Mouse (Mus musculus) layer of hippocampus, adult 18-20 months (tissue): ENCODE data around the gene Ndufs1. TPM values are rescaled to one million over a fixed set of nuclear protein-coding genes. Genes with fewer than 3 reads are reported as not detected.
"Not testable (repeated sequence)": the region's sequence is repeated elsewhere in the genome, so short reads cannot be mapped to it uniquely, and the experiment has no call there.

Experiments used
- DNase-seq, 2 experiments: peaks; one replicate each; pipeline ENCODE4 v3.0.0; 2022; ENCODE audit warnings: low spot score in 2 of 2
- total RNA-seq, 2 experiments: library from RNA; stranded (reverse); gene quantifications; 2 replicates each; pipeline ENCODE4 v1.2.3; 2021

The Ndufs1 gene
- total RNA-seq, 2 experiments from 2014 or later: 149 to 154 TPM

DNA sequence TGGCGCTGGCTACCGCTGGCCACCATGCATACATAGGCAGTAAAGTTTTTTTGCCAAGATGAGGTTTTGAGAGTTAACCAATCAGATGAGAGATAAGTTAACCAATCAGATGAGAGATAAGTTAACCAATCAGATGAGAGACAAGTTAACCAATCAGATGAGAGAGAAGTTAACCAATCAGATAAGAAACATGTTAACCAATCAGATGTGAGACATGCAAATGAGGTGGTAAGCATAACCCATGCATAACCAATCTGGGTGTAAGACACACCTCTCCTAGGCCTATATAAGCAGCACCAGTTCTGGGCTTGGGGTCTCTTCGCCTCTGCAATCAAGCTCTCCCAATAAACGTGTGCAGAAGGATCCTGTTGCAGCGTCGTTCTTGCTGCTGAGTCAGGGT is 8.8 kb upstream of the Ndufs1 start:
- not testable (repeated sequence) for DNase-seq

DNA sequence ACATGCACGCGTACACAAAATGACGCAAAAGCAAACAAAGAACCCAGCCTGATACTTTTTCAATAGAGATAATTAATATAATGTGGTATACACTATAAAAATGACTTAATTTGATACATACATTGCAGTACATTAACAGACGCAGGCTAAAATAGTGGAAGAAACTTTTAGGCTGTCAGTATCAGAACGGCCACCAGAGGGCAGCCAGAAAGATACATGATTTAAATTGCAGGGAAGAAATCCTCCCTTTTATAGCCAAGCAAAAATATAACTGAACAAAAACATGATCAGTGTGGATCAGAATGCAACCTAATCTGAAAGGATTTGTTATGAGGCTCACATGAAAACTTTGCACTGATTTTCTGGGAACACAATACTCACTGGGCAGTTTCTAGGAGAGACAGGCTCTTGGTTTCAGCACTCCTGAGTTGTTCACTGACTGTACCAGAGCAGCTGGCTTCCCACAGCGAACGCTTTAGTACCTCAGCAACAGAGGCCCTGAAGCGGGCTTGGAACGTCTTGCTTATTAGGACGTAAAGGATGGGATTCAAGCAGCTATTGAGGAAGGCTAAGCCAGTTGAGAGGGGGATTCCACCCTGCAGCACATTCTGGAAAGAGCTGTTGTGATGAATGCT is 6.1 kb upstream of the Ndufs1 start:
- DNase-seq: peak in 1 of 2 experiments; percentile 87

DNA sequence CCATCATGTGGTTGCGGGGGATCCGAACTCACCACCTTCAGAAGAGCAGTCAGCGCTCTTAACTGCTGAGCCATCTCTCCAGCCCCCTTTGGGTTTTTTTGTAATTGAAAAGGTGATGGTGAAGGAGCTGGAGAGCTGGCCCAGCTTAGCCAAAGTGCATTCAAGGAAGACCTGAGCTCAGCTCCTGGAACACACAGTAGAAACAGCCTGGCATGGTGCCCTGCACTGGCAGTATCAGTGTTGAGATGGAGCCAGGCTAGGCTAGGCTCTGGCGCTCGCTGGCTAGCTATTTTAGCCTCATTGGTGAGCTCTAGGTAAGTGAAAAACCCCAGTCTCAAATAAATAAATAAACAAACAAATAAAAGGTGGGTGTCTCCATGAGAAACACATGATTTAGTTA is 5.6 kb upstream of the Ndufs1 start:
- peak in 1 of 2 experiments; percentile 56 for DNase-seq

DNA sequence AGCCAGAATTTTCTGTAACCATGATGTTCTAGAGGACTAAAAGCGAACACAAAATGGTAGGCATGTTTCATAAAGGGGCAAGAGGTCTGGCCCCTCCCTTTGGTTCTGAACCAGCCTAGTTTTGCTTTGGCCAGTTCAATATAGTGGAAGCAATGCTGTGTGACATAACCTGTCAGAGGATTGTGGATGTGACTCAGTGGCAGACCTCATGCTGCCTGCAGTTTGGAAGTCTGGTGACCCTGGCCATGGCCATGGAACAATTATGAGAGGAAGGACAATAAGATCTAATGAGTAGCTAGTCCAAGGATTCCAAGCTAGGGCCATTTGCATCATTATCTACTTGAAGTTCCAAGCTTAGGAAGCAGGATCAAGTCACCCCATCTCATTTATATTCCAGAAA is 4.8 kb upstream of the Ndufs1 start:
- DNase-seq: no peak

DNA sequence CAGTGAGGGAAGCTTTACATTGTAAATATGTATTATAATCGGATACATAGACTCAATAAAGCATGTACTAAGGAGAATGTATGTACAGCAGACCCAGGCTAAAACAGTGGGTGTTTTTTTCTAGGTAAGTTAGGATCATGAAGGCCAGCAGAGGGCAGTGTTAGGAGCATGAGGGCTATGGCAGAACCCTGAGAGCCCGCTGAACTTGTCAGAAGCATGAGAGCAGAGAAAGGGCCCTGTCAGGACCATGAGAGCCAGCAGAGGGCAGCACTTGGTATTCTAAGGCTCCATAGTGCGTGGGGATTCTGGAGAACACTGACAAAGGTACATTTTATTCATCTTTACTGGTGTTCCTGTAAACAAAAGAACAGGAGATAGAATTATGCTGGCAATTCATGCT is 4.4 kb upstream of the Ndufs1 start:
- DNase-seq: peak; percentile 79 to 97

DNA sequence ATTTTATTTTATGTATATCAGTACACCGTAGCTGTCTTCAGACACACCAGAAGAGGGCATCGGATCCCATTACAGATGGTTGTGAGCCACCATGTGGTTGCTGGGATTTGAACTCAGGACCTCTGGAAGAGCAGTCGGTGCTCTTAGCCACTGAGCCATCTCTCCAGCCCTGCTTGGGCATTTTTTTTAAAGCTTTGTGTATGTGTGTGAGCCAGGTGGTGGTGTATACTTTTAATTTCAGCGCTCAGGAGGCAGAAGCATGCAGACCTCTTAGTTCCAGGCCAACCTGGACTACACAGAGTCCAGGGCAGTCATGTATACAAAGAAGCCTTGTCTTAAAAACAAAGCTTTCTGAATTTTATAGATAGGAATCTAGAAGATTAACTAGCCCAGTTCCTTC is 3.9 kb upstream of the Ndufs1 start:
- not testable (repeated sequence) for DNase-seq

DNA sequence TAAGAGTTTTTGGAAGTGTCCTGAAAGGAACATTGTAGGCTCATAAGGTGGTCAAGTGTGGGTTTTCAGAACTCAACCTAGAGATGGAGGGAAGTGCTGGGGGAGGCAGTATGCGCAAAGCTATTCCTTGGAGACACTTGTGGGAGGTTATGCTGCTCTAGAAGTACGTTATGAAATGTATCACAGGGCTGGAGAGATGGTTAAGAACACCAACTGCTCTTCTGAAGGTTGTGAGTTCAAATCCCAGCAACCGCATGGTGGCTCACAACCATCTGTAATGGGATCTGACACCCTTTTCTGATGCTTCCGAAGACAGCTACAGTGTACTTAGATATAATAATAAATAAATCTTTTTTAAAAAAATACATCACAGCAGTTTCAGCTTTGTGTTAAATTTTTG is 3.5 kb upstream of the Ndufs1 start:
- no peak for DNase-seq

DNA sequence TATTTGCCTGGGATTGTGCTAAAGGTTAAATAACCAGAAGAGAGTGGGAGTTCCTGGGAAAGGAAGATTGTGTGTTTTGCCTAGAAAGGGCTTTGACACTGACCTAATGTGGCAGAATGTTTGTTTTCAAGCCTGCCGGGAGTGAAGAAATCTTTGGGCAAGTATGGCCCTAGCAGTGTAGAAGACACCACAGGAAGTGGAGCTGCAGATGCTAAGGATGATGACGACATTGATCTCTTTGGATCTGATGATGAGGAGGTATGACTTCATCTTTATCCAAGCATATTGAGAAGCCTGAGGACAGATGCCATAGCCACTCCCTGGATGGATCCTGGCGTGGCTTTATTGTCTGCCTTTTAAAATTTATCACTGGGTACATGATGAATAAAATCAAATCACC is 1.7 kb upstream of the Ndufs1 start:
- no peak for DNase-seq

DNA sequence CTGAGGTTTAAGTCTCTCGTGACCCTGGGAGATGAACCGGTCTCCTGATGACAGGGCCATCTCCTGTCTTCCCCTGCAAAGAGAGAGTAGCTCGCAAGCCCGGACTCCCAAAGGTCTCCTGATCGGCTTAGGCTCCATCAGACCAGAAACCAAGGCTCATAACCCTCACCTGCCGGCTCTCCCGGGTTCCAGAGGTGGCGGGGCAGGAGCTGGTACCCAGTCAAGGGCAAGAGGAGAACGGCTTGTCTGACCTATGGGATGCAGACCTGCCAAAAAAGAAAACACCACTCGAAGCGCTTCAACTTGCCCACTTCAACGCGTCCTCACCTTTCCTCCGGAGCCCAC is 402 bp downstream of the Ndufs1 start:
- no peak for DNase-seq

DNA sequence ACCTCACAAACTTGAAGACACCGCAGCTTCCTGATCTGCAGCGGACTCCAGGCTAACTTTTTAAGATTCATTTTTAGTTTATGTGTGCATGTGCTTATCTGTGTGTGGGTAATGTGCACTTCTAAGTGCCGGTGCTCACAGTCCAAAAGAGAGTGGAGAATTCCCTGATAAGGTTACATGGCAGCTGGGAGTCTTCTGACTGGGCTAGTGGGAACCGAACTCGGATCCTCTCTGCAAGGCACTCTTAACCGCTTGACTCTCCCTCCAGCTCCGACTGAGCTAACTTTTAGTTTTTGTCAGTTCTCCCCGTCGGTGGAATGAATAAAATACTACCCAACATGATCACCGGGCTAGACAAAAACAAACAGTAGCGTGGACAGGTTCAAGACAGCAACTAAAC is 780 bp downstream of the Ndufs1 start:
- DNase-seq: no peak

DNA sequence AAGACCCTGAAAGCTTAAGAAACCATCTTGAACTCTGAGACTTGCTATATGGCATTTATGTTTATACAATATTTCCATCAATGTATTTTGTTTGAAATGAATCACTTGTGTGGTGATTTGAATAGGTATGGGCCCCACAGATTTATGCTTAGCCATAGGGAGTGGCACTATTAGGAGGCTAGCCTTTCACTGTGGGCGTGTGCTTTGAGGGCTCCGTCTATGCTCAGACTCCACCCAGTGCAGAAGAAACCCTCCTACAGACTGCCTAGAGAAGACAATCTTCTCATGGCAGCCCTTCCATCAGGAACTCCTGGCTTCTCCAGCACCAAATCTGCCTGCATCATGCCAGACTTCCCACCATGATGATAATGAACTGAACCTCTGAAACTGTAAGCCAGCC is 8.0 kb downstream of the Ndufs1 start:
- no peak for DNase-seq

DNA sequence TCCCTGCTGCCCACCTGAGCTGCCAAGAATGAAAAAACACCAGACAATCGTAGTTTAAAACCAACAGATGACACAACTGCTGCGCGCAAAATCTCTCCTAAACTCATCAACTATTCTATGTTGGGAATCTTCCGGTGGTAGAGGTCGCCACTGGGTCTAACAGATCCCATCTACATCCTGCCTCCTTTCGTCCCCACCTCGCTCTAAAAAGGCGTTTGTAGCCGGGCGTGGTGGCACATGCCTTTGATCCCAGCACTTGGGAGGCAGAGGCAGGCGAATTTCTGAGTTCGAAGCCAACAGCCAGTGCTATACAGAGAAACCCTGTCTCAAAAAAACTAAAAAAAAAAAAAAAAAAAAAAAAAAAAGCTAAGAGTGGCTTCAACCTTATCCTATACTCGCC is 36.4 kb downstream of the Ndufs1 start:
- DNase-seq: no peak

DNA sequence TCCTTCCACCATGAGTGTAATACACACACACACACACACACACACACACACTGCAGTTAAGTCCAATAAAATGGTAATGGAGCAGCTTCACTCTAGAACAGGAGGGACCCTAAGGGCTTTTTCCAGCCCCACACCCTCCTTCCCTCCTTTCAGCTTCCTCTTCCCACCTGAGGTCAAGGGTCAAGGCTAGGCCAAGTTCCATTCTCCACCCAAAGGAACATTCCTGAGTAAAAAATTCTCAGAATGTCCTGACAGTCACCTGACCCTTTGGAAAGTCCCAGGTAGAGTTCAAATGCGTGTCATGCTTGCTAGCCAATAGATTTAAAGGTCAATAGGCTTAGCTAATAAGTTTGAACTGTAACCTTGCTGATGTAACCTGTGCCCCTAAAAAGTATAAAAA is 38.0 kb downstream of the Ndufs1 start:
- DNase-seq: not testable (repeated sequence)

DNA sequence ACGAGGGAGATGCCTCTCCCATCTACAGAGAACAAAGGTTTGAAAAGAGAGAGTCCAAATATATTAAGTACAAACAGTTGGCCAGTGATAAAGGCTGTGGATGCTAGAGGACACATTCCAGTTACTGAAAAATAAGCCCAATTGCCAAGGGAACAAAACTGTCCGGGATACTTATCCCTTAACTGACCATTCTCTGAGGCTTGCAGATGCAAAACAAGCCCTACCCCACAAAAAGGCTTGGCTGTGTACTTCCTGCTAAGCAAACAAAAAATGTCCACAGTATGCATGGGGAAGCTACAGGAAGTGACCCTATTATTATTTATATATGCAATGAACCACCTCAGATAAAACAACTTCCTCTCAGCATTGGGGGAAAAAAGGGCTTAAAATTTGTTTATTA is 38.7 kb downstream of the Ndufs1 start:
- DNase-seq: no peak

DNA sequence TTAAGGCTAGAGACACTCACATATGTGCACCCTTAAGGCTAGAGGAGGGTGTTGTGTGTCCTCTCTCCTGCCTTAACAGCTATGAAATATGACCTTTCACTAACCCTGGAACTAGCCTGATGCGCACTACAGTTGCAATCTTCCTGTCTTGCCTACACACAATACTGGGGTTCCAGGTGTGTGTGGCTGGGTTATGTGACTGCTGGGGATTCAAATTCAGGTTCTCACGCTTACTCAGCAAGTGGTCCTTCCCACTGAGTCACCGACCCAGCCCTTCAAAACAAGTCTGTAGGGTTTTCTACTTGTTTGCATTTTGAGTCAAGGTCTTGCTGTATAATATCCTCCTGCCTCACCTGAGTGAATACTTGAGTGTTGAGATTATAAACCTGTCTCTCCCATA is 42.1 kb downstream of the Ndufs1 start:
- DNase-seq: no peak

DNA sequence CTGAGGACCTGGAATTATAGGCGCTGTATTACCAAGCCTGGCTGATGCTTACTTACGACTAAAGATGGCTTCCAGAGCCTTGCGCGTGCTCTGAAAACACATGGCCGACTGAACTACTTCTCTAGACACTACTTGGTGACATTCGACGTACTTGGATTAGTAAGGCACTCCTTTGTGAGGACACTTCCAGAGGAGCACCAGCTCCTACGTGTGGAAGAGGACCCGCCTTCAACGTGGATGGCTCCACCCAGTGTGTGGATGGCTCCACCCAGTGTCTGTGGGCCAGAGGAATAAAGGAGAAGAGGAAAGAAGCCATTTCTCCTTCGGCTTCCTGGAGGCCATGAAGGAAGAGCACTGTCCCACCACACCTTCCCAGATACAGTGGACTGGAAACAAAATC is 44.9 kb downstream of the Ndufs1 start:
- DNase-seq: no peak

DNA sequence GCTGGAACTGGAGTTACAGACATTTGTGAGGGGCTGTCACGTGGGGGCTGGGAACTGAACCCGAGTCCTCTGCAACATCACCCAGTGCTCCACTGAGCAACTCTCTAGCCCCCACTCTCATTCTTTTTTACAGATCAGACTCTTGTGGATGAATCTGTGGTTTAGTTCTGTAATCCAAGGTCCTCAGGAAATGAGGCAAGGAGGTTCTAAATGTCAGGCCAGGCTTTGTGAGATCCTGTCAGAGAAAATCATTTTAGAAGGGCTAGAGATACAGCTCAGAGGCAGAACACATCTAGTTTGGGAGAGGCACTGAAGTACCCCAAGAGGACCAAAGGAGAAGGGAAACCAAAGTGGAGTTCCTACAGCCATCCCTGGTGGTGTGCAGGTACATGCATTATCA is 45.8 kb downstream of the Ndufs1 start:
- DNase-seq: no peak

DNA sequence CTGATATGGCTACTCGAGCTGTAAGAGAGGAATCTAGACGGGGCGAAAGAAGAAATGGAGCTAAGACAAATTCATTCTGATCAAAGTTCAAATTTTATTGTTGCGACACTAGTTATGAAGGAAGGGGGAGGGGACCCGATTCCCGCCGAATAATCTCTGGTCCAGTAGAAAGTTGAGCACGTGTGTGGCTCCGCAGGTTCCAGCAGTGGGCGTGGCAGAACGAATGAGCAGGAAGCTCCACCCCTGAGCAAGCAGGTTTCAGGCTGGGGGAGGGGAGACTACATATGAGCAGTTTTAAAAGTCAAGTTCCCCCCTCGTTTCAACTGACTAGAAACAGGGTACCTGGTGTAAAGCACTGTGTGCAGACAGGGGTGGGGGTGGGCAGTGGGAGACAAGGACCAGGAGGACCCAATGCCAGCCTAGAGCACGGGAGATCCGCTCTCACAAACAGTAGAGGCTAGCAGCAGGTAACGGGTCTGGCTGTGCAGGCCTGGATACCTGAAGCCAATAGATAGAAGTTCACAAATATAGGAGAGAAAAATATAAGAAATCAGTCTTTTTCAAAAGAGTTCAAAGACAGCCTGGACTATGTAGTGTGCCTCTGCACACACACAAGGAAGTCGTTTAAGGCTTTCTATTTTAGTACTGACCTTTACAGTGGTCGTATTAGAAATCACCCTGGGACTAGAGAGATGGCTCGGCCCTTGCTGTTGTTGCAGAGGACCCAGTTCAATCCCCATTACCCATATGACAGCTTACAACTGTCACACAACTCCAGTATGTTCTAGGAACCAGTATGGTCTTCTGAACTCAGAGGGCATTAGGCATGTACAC is 46.6 kb downstream of the Ndufs1 start:
- DNase-seq: no peak

DNA sequence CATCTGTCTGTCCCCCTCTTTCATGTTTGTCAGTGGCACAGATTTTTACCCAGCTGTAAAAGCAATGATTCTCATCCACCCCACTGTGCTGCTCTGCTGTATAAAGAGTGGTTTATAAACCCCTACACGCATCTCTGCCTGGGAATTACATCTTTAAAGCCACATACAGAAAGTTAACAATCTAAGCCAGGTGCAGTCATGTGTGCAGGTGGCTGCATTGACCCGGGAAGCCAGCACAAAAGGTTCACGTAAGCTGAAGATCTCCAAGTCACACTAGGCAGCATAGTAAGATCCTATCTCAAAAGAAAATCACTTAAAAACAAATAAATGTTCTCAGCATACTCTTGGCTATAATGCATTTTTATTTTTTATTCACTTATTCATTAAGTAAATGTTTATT is 47.4 kb downstream of the Ndufs1 start:
- DNase-seq: no peak

DNA sequence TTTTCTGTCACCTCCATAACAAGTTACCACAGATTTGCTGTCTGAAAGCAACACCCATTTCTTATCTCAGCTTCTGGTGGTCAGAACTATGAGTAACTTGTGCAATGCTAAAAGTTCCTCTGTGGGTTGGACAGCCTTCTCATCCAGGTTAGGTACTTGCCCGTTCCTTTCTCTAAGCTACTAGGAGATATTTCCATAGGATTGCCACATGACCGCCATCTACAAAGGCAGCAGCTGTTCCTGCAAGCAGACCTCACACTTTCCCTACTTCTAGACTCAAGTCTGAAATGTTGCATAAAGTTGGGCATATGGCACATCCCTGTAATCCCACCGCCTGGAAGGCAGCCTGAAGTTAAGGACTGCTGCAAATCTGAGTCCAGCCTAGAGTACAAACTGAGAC is 50.4 kb downstream of the Ndufs1 start:
- no peak for DNase-seq

DNA sequence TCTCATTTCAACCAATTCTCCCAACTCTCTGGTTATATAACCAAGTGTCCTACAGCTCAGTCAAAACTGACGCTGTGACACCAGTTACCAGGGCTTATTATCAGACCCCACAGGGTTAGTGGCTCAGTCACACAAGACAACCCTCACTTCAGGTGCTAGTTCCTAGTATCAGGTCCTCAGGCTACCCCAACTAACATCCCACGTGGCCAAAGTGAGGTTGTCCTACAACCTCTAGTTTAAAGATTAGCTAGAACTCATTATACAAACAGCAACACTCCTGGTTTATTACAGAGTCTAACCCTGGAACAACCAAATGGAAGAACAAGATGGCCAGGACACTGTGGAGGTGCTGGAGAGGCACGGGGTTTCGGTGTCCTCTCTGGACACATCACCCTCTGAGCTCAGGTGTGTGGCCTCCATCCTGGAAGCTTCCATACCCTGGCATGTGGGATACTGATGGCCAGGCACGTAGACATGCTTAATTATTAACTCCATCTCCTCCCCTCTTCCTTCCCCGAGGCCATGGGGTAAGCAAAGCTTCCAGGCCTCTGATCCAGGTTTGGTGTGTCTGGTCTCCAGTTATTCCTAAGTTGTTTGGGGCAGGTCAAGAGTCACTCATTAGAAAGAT is 52.7 kb downstream of the Ndufs1 start:
- no peak for DNase-seq

DNA sequence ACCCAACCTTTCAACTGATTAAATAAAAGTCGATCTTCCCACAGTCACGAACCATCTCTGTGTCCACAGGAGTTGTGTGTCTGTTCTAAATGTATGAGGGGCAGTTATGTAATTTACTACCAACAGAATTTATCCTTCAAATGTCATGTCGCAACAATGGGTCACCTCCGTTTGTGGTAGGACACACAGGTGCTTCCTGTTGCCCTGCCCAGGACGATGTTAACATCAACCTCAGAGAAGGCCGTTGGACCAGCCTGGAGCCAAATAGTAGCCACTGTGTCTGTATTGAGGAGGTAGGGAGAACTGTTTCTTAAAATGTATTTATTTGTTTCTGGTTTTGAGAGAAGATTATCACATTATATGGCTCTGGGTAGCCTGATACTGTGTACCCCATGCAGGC is 54.6 kb downstream of the Ndufs1 start:
- DNase-seq: no peak

DNA sequence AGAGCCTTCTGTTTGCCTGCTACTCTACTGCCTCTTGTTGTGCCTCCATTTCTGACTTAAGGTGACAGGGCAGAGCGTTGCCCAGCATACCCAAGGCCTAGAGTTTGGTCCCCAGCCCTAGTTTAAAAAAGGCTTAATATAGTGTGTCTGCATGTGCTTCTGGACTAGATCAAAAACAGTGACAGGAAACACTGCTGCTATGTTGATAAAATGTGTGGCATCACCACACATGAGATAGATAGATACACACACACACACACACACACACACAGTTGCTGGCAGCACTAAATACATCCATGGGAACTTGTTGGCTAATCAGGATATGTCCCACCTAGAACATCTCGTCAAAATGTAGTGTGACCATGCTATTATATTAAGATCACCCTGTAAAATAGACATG is 56.3 kb downstream of the Ndufs1 start:
- no peak for DNase-seq
